Mouse (Mus musculus): ENCODE data around the gene Crisp2. TPM values are rescaled to one million over a fixed set of nuclear protein-coding genes. Genes with fewer than 3 reads are reported as not detected.

Gene Crisp2
- polyA plus RNA-seq (2012; rRNA removed), result 0.06 and 0.22 TPM in 2 replicates

DNA sequence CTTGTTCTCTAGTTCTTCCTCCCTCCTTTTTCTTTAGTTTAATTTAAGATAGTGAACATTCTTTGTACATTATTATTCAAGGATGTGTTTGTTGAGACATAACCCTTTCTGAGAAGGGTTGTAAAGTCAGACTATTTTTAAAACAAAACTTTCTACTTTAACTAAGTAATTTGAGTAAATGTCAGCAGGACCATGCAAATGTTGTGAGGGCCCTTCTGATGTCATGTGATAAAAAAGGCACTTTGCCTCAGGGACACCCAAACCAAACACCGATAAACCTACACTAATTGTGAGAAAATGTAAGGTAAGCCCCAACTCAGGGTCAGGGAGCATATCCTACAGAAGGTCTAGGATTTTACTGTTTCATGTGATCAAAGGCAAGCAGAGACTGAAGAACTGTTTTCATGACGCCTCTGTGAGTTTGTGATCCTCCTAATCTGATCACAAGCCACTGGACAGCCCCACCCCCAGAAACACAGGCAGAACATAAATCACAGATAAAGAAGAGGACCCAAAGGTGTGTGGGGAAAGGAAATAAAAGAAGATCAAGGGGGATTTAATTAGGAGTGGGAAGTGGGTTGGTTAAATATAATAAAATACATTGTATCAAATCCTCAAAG, at the start of gene Crisp2:
Gene Crisp2, minus strand, starts transcription at position 51 of the 620 bp plus-strand sequence.

DNA sequence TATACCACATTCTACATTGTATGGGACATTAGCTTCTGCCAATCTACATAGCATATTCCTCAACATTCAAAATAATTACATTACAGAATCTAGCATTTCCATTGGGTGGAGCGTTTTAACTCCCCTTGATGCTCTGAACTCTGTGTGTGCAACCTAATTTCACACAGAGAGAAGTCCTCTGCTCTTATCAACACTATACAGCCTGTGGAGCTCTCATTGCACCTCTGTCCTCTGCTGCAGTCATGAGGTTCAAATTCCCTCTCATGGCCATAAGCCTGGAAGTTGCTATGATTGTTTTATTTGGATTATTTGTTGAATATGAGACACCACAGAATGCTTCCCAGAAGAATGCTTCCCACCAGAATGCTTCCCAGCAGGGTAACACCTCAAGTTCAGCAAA, 4.1 kb upstream of the Crisp2 start, which contains the start of gene Rhag:
Gene Rhag, plus strand, starts transcription at position 193 of the 400 bp plus-strand sequence.

DNA sequence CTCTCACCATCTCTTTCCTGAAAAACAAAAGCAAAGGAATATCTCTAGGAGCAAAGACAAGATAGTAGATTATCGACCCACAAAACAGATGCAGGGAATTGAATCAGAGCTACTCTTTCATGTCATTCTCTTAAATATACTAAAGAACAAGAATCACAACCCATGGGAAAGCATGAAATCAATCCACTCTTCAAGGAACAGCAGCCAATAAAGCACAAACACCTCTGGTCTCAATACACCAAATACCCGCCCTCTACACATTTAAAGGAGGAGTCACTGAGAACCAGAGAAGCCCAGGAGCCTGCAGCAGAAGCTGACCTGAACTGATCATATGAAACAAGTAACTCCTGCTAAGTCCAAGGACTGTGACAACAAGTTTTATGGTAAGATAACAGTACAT, 80.0 kb downstream of the Crisp2 start, which contains the start of gene Esp1:
Gene Esp1, plus strand, starts transcription at position 301 of the 400 bp plus-strand sequence.

Other genes with a start within 250 kb of the Crisp2 start
- not detected in 2 replicates for gene Esp6, start 245.5 kb downstream of the Crisp2 start, polyA plus RNA-seq (2012; rRNA removed)
- gene Esp4, start 208.4 kb downstream of the Crisp2 start, polyA plus RNA-seq (2012; rRNA removed), result not detected in 2 replicates
- not detected in 2 replicates for gene Esp3, start 174.9 kb downstream of the Crisp2 start, polyA plus RNA-seq (2012; rRNA removed)
- gene Esp1, start 79.9 kb downstream of the Crisp2 start, polyA plus RNA-seq (2012; rRNA removed), result not detected in 2 replicates
- 80.1 and 84.6 TPM in 2 replicates for gene Rhag, start 4.1 kb upstream of the Crisp2 start, polyA plus RNA-seq (2012; rRNA removed)
- gene 9130008F23Rik, start 73.6 kb upstream of the Crisp2 start, polyA plus RNA-seq (2012; rRNA removed), result 0.29 and 0.40 TPM in 2 replicates
- gene Glyatl3, start 107.3 kb upstream of the Crisp2 start, polyA plus RNA-seq (2012; rRNA removed), result 0.03 TPM in 1 of 2 replicates, not detected in the other
- gene Mut, start 127.7 kb upstream of the Crisp2 start, polyA plus RNA-seq (2012; rRNA removed), result 24.9 and 28.8 TPM in 2 replicates
- gene Cenpq, start 128.0 kb upstream of the Crisp2 start, polyA plus RNA-seq (2012; rRNA removed), result 7.6 and 7.9 TPM in 2 replicates